Mouse (Mus musculus): ENCODE data around the gene Nhp2. TPM values are rescaled to one million over a fixed set of nuclear protein-coding genes. Genes with fewer than 3 reads are reported as not detected.
"Not testable (repeated sequence)": the region's sequence is repeated elsewhere in the genome, so short reads cannot be mapped to it uniquely, and the experiment has no call there.

Nhp2 gene
- polyA plus RNA-seq, 1 experiment from 2014 or later, result 175 TPM

DNA sequence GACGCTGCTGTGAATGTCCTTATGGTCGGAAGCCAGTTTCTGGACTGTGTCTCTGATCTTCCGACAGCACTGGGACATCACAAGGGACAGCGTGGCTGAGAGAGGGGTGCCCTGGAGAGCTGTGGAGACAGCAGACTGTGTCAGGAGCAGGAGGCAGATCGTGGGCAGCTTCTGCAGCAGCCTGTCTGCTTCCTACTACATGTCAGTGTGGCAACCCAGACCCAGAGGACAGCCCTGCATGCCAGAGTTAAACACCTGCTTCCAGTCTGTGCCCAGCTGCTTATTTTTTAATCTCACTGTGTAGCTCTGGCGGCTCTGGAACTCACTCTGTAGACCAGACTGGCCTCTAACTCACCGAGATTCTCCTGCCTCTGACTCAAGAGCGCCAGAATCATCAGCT is 8.4 kb downstream of the Nhp2 start:
- no peak overlapping the region for H3K27ac ChIP-seq (ENCODE audit: low read length)
- no peak overlapping the region for H3K4me3 ChIP-seq (ENCODE audit: low read length)
- no peak for ATAC-seq
- no peak overlapping the region for H3K4me2 ChIP-seq (ENCODE audit: low read depth, low read length)
- no peaks in the 10 kb centered on the region for H3K4me1 ChIP-seq (ENCODE audit: control insufficient read depth, insufficient read depth, low read length)
- 84% methylated on average over 8 of the region's 8 CpGs for WGBS
- no peaks in the 10 kb centered on the region for H3K9me3 ChIP-seq (ENCODE audit: control insufficient read depth, low read length)
- H3K27me3 ChIP-seq (replicated peaks; ENCODE audit: control insufficient read depth, insufficient read depth, low read length), result no peaks in the 10 kb centered on the region
- peaks cover 29% of the 10 kb centered on the region for H3K36me3 ChIP-seq (ENCODE audit: control insufficient read depth, insufficient read depth, low read length)
- no peak overlapping the region for H3K9ac ChIP-seq (ENCODE audit: low read depth, low read length)

DNA sequence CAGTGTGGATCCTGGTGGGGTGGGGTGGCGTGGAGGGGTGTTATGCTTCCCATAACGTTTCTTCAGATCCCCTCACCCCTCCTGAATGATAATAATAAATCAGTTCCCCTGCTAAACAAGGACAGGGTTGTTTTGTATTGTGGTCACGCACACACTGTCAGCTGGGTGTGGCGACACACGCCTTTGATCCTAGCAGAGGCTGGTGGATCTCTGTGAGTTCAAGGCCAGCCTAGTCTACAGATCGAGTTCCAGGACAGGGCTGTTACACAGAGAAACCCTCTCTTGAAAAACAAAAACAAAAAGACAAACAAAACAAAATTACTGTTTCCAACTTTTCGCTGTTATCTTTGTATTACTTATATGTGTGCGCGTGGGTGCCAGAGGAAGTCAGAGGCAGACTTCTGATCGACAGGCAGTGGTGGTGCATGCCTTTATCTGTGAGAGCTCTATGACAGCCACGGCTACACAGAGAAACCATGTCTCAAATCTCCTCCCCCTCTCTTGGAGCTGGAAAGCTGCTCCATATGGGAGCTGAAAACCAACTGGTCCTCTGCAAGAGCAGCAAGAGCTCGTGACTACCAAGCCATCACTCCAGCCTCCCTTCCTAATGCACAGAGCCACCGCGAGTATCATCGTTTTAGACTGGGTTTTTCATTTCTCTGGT is 10.2 kb downstream of the Nhp2 start:
- no peak for ATAC-seq
- Histone ChIP-seq H3K4me1 (ENCODE audit: control insufficient read depth, insufficient read depth, low read length) (0 out of 2 replicates have a peak, but pooled peaks cover under 1% of the 10 kb centered on the region), H3K27me3 (replicated peaks; ENCODE audit: control insufficient read depth, insufficient read depth, low read length) (no peaks in the 10 kb centered on the region), H3K4me3 (ENCODE audit: low read length) (no peak overlapping the region), H3K27ac (ENCODE audit: low read length) (no peak overlapping the region), H3K36me3 (ENCODE audit: control insufficient read depth, insufficient read depth, low read length) (peaks cover 13% of the 10 kb centered on the region), H3K9ac (ENCODE audit: low read depth, low read length) (no peak overlapping the region), H3K9me3 (ENCODE audit: control insufficient read depth, low read length) (no peaks in the 10 kb centered on the region), H3K4me2 (ENCODE audit: low read depth, low read length) (no peak overlapping the region)
- WGBS, result 82% methylated on average over 15 of the region's 15 CpGs

DNA sequence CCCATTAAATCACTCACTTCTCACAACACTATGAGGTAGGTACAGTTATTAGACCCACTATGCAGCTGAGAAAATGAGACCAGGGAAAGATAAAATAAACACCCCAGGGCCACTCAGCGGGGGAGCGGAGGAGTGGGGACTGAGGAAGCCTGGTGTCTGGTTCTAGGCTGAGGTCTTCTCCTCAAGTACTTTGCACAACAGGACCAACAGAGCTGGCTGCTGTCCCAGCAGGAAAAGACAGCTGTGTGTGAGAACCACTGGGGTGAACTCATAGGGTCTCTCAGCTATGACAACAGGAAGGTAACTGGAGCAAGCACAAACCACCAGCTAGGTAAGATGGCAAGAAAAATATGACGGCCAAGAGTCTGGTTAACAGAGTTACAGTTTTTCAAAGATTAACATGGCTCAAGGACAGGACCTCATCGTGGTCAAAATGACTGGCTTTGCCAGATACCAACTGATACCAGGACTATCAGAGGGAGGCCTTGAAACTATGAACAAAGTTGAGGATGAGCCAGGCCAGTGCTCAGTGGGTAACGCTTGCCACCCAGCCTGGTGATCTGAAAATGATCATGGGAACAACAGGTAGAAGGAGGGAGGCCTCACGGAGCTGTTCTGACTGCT is 12.7 kb downstream of the Nhp2 start:
- no peak for ATAC-seq
- peaks cover 6% of the 10 kb centered on the region for H3K36me3 ChIP-seq (ENCODE audit: control insufficient read depth, insufficient read depth, low read length)
- no peaks in the 10 kb centered on the region for H3K27me3 ChIP-seq (replicated peaks; ENCODE audit: control insufficient read depth, insufficient read depth, low read length)
- no peaks in the 10 kb centered on the region for H3K9me3 ChIP-seq (ENCODE audit: control insufficient read depth, low read length)
- WGBS, result 85% methylated on average over 6 of the region's 6 CpGs
- peaks cover 10% of the 10 kb centered on the region for H3K4me1 ChIP-seq (ENCODE audit: control insufficient read depth, insufficient read depth, low read length)
- no peak overlapping the region for H3K27ac ChIP-seq (ENCODE audit: low read length)
- H3K4me3 ChIP-seq (ENCODE audit: low read length), result no peak overlapping the region
- H3K4me2 ChIP-seq (ENCODE audit: low read depth, low read length), result no peak overlapping the region
- no peak overlapping the region for H3K9ac ChIP-seq (ENCODE audit: low read depth, low read length)

DNA sequence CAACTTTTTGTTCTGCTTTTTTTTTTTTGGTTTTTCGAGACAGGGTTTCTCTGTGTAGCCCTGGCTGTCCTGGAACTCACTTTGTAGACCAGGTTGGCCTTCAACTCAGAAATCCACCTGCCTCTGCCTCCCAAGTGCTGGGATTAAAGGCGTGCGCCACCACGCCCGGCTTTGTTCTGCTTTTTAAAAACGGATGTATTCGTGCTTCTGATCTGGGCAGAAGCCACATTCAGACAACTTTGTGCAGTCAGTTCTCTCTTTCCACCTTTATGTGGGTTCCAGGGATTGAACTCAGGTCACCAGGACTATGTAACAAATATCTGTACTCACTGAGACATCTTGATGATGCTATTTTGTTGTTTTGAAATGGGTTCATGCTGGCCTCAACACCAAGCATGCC is 13.7 kb downstream of the Nhp2 start:
- H3K9me3 ChIP-seq (ENCODE audit: control insufficient read depth, low read length); H3K4me1 ChIP-seq (ENCODE audit: control insufficient read depth, insufficient read depth, low read length); ATAC-seq; H3K27me3 ChIP-seq (replicated peaks; ENCODE audit: control insufficient read depth, insufficient read depth, low read length); H3K36me3 ChIP-seq (ENCODE audit: control insufficient read depth, insufficient read depth, low read length); H3K9ac ChIP-seq (ENCODE audit: low read depth, low read length); H3K4me2 ChIP-seq (ENCODE audit: low read depth, low read length); H3K27ac ChIP-seq (ENCODE audit: low read length); H3K4me3 ChIP-seq (ENCODE audit: low read length): not testable (repeated sequence)
- WGBS, result 94% methylated on average over 7 of the region's 7 CpGs

DNA sequence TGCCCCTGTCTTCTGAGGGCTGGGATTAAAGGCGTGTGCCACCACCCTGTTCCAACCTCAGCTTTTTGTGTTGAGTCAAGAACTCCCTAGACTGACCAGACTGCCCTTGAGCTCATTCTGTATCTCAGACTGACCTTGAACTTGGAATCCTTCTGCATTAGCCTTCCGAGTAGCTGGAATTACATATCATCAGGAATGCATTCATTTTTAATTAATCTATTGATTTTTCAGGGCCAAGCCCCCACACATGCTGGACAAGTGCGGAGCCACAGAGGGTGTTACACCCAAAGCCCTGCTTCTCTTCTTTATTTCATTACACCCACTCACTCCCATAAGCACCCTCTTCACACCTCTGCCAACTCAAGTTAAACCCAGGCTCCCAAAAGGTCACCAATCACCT is 14.2 kb downstream of the Nhp2 start:
- Histone ChIP-seq H3K4me2 (ENCODE audit: low read depth, low read length) (no peak overlapping the region), H3K4me3 (ENCODE audit: low read length) (no peak overlapping the region), H3K9ac (ENCODE audit: low read depth, low read length) (no peak overlapping the region), H3K27ac (ENCODE audit: low read length) (no peak overlapping the region), H3K9me3 (ENCODE audit: control insufficient read depth, low read length) (no peaks in the 10 kb centered on the region), H3K4me1 (ENCODE audit: control insufficient read depth, insufficient read depth, low read length) (peaks cover 10% of the 10 kb centered on the region), H3K27me3 (replicated peaks; ENCODE audit: control insufficient read depth, insufficient read depth, low read length) (no peaks in the 10 kb centered on the region), H3K36me3 (ENCODE audit: control insufficient read depth, insufficient read depth, low read length) (peaks cover under 1% of the 10 kb centered on the region; the same call in 1 of the 2 replicates)
- no peak for ATAC-seq
- 92% methylated on average over 3 of the region's 3 CpGs for WGBS

DNA sequence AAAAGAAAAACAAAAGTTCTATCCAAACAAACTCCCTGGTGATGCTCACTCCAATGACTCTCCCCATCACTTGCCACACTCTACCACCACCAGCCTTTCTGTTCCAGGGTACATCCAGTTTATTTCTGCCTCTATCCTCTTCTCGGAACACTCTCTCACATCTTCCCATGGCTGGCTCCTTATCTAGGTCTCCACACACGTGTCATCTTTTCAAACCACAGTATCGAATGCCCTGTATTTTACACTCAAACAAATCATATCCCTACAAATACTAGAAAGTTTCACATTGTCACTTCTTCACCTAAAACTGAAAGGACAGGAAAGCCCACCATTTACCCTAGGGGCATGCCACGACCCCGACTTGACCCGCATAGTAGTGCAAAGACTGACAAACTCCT is 15.6 kb downstream of the Nhp2 start:
- peak overlapping the region; percentile 61 for H3K4me3 ChIP-seq (ENCODE audit: low read length)
- WGBS, result 14% methylated on average over 6 of the region's 6 CpGs
- peak overlapping the region; percentile 81 for H3K4me2 ChIP-seq (ENCODE audit: low read depth, low read length)
- H3K9ac ChIP-seq (ENCODE audit: low read depth, low read length), result peak overlapping the region; percentile 86
- no peaks in the 10 kb centered on the region for H3K9me3 ChIP-seq (ENCODE audit: control insufficient read depth, low read length)
- H3K27me3 ChIP-seq (replicated peaks; ENCODE audit: control insufficient read depth, insufficient read depth, low read length), result no peaks in the 10 kb centered on the region
- H3K36me3 ChIP-seq (ENCODE audit: control insufficient read depth, insufficient read depth, low read length), result no peaks in the 10 kb centered on the region
- peak overlapping the region; percentile 88 for H3K27ac ChIP-seq (ENCODE audit: low read length)
- peaks cover 10% of the 10 kb centered on the region for H3K4me1 ChIP-seq (ENCODE audit: control insufficient read depth, insufficient read depth, low read length)
- ATAC-seq, result peak; percentile 2; the same call in 1 of the 2 replicates

DNA sequence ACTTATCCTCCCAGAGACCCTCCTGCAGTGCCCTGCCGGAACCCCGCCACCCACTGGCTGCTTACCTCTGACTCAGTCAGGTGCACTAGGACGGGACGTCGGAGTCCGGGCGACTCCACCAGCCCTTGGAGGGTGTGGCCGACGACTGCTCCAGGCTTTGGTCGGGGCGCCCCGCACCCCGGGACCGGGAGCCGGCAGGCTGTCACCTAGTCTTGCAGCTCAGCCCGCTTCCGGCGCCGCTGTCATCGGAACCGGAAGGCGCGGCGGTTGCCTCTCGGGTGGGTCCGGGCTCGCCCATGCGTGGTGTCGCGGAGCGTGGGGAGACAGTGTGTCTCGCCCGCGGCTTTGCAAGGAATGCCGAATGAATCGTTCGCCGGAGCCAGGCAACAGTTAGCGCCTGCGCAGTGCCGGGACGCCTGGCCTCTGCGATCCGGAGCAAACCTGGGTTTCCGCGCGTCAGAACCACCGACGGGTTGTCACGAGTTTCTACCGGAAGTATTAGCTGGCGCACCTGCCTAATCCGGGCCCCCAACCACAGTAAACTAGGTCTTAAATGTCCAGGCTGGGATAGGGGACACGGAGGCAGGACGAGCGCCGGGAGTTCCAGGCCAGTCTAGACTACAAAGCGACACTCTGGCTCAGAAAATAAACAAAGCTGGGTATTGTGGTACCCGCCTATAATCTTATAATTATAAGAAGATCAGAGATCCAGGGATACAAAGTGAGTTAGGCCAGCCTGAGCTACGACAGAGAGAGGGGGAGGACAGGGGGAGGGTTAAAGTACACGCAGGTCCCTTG is 16.2 kb downstream of the Nhp2 start, which contains the start of gene Rmnd5b:
Gene Rmnd5b (minus strand): TSS at position 372 of the 798 bp plus-strand sequence.
- Histone ChIP-seq H3K9me3 (ENCODE audit: control insufficient read depth, low read length) (no peaks in the 10 kb centered on the region), H3K4me3 (ENCODE audit: low read length) (peak within 1 kb of the TSS; percentile 61), H3K36me3 (ENCODE audit: control insufficient read depth, insufficient read depth, low read length) (no peaks in the 10 kb centered on the region), H3K27ac (ENCODE audit: low read length) (peak within 1 kb of the TSS; percentile 88), H3K27me3 (replicated peaks; ENCODE audit: control insufficient read depth, insufficient read depth, low read length) (no peaks in the 10 kb centered on the region), H3K9ac (ENCODE audit: low read depth, low read length) (peak within 1 kb of the TSS; percentile 86), H3K4me1 (ENCODE audit: control insufficient read depth, insufficient read depth, low read length) (peaks cover 11% of the 10 kb centered on the region), H3K4me2 (ENCODE audit: low read depth, low read length) (peak within 1 kb of the TSS; percentile 81)
- WGBS, result under 1% methylated on average over 61 of the region's 61 CpGs
- ATAC-seq, result peak; percentile 88

DNA sequence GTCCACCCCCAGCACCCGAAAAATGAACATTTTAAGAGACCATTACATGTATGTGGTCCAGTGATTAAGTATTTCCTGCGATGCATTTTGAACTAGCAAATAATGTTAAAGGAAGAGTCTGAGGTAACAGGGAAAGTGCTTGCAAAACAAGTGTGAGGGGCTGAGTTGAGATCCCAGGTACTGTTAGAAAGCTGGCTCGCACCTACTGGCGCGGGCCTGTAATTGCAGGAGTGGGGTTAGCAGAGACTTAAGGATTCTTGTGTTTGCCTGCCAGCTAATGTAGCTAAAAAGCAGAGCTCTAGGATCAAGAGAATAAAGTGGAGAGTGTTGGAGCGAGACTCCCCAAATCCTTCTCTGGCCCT is 16.8 kb downstream of the Nhp2 start:
- H3K9me3 ChIP-seq (ENCODE audit: control insufficient read depth, low read length), result no peaks in the 10 kb centered on the region
- H3K4me2 ChIP-seq (ENCODE audit: low read depth, low read length), result peak overlapping the region; percentile 81
- ATAC-seq, result peak; percentile 39
- no peaks in the 10 kb centered on the region for H3K27me3 ChIP-seq (replicated peaks; ENCODE audit: control insufficient read depth, insufficient read depth, low read length)
- peak overlapping the region; percentile 88 for H3K27ac ChIP-seq (ENCODE audit: low read length)
- peaks cover 16% of the 10 kb centered on the region for H3K4me1 ChIP-seq (ENCODE audit: control insufficient read depth, insufficient read depth, low read length)
- H3K9ac ChIP-seq (ENCODE audit: low read depth, low read length), result peak overlapping the region; percentile 86
- WGBS, result 3% methylated on average over 6 of the region's 6 CpGs
- H3K36me3 ChIP-seq (ENCODE audit: control insufficient read depth, insufficient read depth, low read length), result no peaks in the 10 kb centered on the region
- peak overlapping the region; percentile 61 for H3K4me3 ChIP-seq (ENCODE audit: low read length)

DNA sequence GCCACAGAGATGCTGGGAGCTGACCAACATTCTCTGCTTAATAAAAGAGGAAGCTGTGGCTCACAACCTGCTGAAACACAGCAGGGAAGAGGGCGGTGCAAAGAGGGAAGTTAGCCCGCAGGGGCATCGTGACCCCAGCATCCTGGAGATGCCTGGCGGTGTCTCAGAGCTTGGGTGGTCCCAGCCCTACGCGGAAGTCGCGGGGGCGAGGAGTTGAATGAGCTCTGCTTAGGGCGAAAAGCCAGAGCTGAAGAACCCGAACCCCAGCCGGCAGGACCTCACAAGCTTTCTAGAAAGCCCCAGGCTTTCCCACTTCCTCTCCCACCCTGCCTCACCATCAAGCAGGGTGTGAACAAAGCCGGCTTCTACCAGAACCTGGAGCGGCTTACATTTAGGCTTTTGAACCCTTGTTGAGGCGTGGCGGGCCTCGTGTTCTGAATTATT is 18.5 kb downstream of the Nhp2 start:
- WGBS, result 10% methylated on average over 17 of the region's 17 CpGs
- peak overlapping the region; percentile 43; the same call in 1 of the 2 replicates for H3K27ac ChIP-seq (ENCODE audit: low read length)
- peak overlapping the region; percentile 31; the same call in 1 of the 2 replicates for H3K9ac ChIP-seq (ENCODE audit: low read depth, low read length)
- peak overlapping the region; percentile 26 for H3K4me2 ChIP-seq (ENCODE audit: low read depth, low read length)
- H3K4me1 ChIP-seq (ENCODE audit: control insufficient read depth, insufficient read depth, low read length), result peaks cover 16% of the 10 kb centered on the region
- H3K9me3 ChIP-seq (ENCODE audit: control insufficient read depth, low read length), result no peaks in the 10 kb centered on the region
- no peaks in the 10 kb centered on the region for H3K27me3 ChIP-seq (replicated peaks; ENCODE audit: control insufficient read depth, insufficient read depth, low read length)
- ATAC-seq, result no peak
- H3K36me3 ChIP-seq (ENCODE audit: control insufficient read depth, insufficient read depth, low read length), result no peaks in the 10 kb centered on the region
- H3K4me3 ChIP-seq (ENCODE audit: low read length), result 0 out of 2 replicates have a peak overlapping the region, but pooled peaks have one; percentile 13
